8 mouse cellular contexts compared by ENCODE assay signal in the genomic region with DNA sequence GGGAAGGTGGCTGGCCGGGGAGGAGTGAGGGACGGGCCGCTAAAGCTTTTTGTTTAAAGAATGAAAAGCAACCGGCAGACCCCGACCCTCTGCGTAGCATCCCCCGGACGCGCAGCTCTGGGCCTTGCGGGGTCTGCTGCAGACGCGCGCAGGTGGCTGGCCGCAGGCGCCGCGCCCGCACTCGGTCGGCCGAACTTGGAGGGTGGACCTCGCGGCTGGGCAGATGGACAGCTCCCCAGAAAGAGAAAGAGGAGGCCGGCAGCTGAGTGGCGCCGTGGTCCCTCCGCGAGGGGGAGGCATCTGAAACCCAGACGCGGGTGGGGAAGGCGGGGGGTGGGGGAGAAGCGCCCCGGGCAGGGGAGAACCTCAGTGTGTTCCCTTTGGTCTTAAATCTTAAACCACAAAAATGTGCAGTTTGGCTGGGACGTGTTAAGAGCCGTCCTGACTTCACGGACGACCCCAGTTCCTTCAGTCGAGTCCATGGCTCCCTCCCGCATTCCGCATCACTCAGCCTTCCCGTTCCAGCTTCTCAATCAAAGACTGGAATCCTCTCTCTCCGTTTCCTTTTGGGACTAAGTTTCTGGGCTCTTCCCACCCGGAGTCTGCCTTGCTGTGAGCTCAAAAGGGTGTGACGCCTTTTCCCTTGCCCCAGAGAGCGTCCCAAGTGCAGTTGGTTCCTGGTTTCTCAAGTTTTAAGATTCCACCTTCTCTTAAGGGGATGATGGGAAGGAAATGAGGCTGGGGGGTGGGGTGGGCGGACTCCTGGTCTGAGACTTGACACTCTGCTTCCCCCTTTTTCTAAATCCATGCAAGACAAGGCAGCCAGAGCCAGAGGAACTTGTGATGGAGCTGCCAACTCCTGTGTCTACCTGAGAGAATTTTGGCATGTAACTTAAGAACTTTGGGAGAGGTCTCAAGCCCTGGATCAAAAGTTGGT. TPM values are rescaled to one million over a fixed set of nuclear protein-coding genes. Genes with fewer than 3 reads are reported as not detected.
DNase-seq lines count a peak whose midpoint lies in the region; ATAC-seq and TF ChIP-seq lines count a peak whose summit lies in the region.

No protein-coding gene starts in this region.

- H3K27ac ChIP-seq in forebrain, postnatal 0 days (ENCODE audit: low read depth, low read length) = peak overlapping the region; percentile 85
- peak overlapping the region; percentile 91 for H3K27ac ChIP-seq in layer of hippocampus, adult 2 months

- H3K36me3 ChIP-seq in forebrain, postnatal 0 days (ENCODE audit: insufficient read depth) = no peaks in the 10 kb centered on the region

- H3K27me3 ChIP-seq in forebrain, postnatal 0 days (ENCODE audit: insufficient read depth, low read length) = no peaks in the 10 kb centered on the region

- H3K4me3 ChIP-seq in forebrain, postnatal 0 days (ENCODE audit: low read depth, low read length) = peak overlapping the region; percentile 93
- peak overlapping the region; percentile 96 for H3K4me3 ChIP-seq in layer of hippocampus, adult 2 months

- TF ChIP-seq CTCF in forebrain, postnatal 0 days (IDR thresholded peaks at IDR 0.05; ENCODE audit: low read depth) = no peak
- TF ChIP-seq CTCF in layer of hippocampus, adult 2 months (conservative IDR thresholded peaks at IDR 0.05) = peak; percentile 46

- peaks cover 20% of the 10 kb centered on the region; the same call in 1 of the 2 replicates for H3K4me1 ChIP-seq in forebrain, postnatal 0 days (ENCODE audit: insufficient read depth)

- H3K9me3 ChIP-seq in forebrain, postnatal 0 days (ENCODE audit: low read length) = no peaks in the 10 kb centered on the region

- peak; percentile 82 for DNase-seq in NIH3T3 (ENCODE audit: low read depth)
- DNase-seq in cerebellum, adult 11 months = peak; percentile 49
- peak; percentile 54 for DNase-seq in forebrain, postnatal 0 days
- DNase-seq in heart, postnatal 4 days = peak; percentile 56
- DNase-seq in layer of hippocampus, adult 2 months (ENCODE audit: low spot score in 2 of 2) = peak in 1 of 2 experiments; percentile 21
- DNase-seq in lung, postnatal 10 days = peak; percentile 63
- DNase-seq in right cerebral cortex, adult 2 months (ENCODE audit: low spot score in 2 of 2) = peak; percentile 30 to 51
- no peak for DNase-seq in spleen, postnatal 14 days (ENCODE audit: low spot score in 2 of 2)

- 2% methylated on average over 46 of the region's 46 CpGs for WGBS in forebrain, postnatal 0 days

- peak overlapping the region; percentile 88 for H3K9ac ChIP-seq in forebrain, postnatal 0 days

- H3K4me2 ChIP-seq in forebrain, postnatal 0 days (ENCODE audit: low read depth) = peak overlapping the region; percentile 74

- peak; percentile 14; the same call in 1 of the 2 replicates for ATAC-seq in forebrain, postnatal 0 days

RNA-seq across cellular contexts. Expression of gene Fmnl2, which starts 1.1 kb away (rescaled TPM):
- 38.4 and 41.8 TPM in 2 replicates for total RNA-seq in forebrain, postnatal 0 days (2014; rRNA removed)
- 7.6 and 9.1 TPM in 2 replicates for polyA plus RNA-seq in forebrain, postnatal 0 days (2015; fragmentation: Nextera tagmentation; extraction: Ambion mirVana)
- 1 to 10 TPM; 6.1 to 6.3 TPM for total RNA-seq in heart, postnatal 4 days (2021)
- total RNA-seq in layer of hippocampus, adult 2 months (2021) = 10 to 100 TPM; 42.4 to 44.0 TPM

Comparison
In these comparisons a context has a peak if more than half of its experiments do, and no peak if none do; other contexts are left out.
1. DNase-seq: peak in NIH3T3 (single experiment), cerebellum, adult 11 months (single experiment), forebrain, postnatal 0 days (single experiment), heart, postnatal 4 days (single experiment), lung, postnatal 10 days (single experiment) and right cerebral cortex, adult 2 months (2 of 2); none in spleen, postnatal 14 days (0 of 2).